Mouse (Mus musculus) lung, postnatal 0 days (tissue): Measurements from ENCODE around the gene Hsp90ab1.

ENCODE experiments used
- CTCF ChIP-seq: IDR thresholded peaks from 2 replicates; pipeline ENCODE4 v1.5.1; 2016; ENCODE audit warnings: antibody characterized with exemption, mild to moderate bottlenecking
- EP300 ChIP-seq: IDR thresholded peaks from 2 replicates; pipeline ENCODE4 v1.6.1; 2016; ENCODE audit warnings: antibody characterized with exemption, mild to moderate bottlenecking, control low read depth

GRCm38 (mm10) chr17:45600267-45600666 lies 27.2 kb upstream of the Hsp90ab1 start:
- TF ChIP-seq EP300 (no peak), CTCF (no peak)
